Mouse (Mus musculus) small intestine, adult 2 months (tissue): ENCODE measurements around the gene Hacd4. TPM values are rescaled to one million over a fixed set of nuclear protein-coding genes. Genes with fewer than 3 reads are reported as not detected.
"Not testable (repeated sequence)": the region's sequence is repeated elsewhere in the genome, so short reads cannot be mapped to it uniquely, and the experiment has no call there.

Source experiments
- H3K27ac ChIP-seq: fragments of 200-500 bp; 2 replicates; pipeline ENCODE4 v1.5.1; 2012; ENCODE audit warnings: low read depth, low read length, control low read depth, inconsistent platforms; ENCODE audit not compliant: insufficient read depth
- H3K27me3 ChIP-seq: fragments of 200-500 bp; 2 replicates; pipeline ENCODE4 v1.6.1; 2012; ENCODE audit warnings: mild to moderate bottlenecking, moderate library complexity, low read length, inconsistent platforms; ENCODE audit not compliant: control insufficient read depth, insufficient read depth
- H3K36me3 ChIP-seq: fragments of 200-500 bp; 2 replicates; pipeline ENCODE4 v1.6.1; 2012; ENCODE audit warnings: mild to moderate bottlenecking, low read length, control low read depth, inconsistent platforms; ENCODE audit not compliant: control insufficient read depth, insufficient read depth
- H3K4me1 ChIP-seq: fragments of 200-500 bp; 2 replicates; pipeline ENCODE4 v1.6.1; 2012; ENCODE audit warnings: low read length, inconsistent platforms, mixed read lengths; ENCODE audit not compliant: control insufficient read depth, insufficient read depth, insufficient read length
- H3K4me3 ChIP-seq: fragments of 200-500 bp; 2 replicates; pipeline ENCODE4 v1.5.1; 2012; ENCODE audit warnings: low read depth, mild to moderate bottlenecking, control low read depth, inconsistent platforms, low read length, moderate library complexity
- CTCF ChIP-seq: fragments of 200-500 bp; IDR thresholded peaks from 2 replicates; pipeline ENCODE4 v1.5.1; 2012; ENCODE audit warnings: low read depth, mild to moderate bottlenecking, control low read depth, inconsistent platforms, low read length, moderate library complexity, mixed read lengths; ENCODE audit not compliant: insufficient replicate concordance, insufficient read length; ENCODE audit errors: extremely low read depth
- POLR2A ChIP-seq: fragments of 200-500 bp; IDR thresholded peaks from 2 replicates; pipeline ENCODE4 v1.6.1; 2012; ENCODE audit warnings: low read depth, mild to moderate bottlenecking, control low read depth, inconsistent platforms, low read length, moderate library complexity
- WGBS: fragments of 180-500 bp; shearing (Covaris S2); methylation state at CpG from one replicate; pipeline ENCODE4 v1.1.7; 2018; 5-methylcytosine and 5-hydroxymethylcytosine counted together
- polyA plus RNA-seq: library from polyadenylated mRNA; depleted of rRNA; stranded (reverse); fragments of >200 nt; gene quantifications from 2 replicates; pipeline ENCODE4 v1.2.3, GENCODE M21; 2012

Gene Hacd4
- polyA plus RNA-seq, 1 experiment, result 0.41 TPM

GRCm38 (mm10) chr4:88409279-88409678 is 29.4 kb downstream of the Hacd4 start:
- Histone ChIP-seq H3K4me1 (no peaks in the 10 kb centered on the region; the same call in 1 of the 2 replicates), H3K4me3 (no peak overlapping the region), H3K27me3 (no peaks in the 10 kb centered on the region), H3K36me3 (0 out of 2 replicates have a peak, but pooled peaks cover 4% of the 10 kb centered on the region), H3K27ac (no peak overlapping the region)
- 96% methylated on average over 4 of the region's 4 CpGs for WGBS
- no peak for TF ChIP-seq CTCF

GRCm38 (mm10) chr4:88406887-88407696 is 31.6 kb downstream of the Hacd4 start:
- TF ChIP-seq POLR2A (no peak), CTCF (no peak)
- Histone ChIP-seq H3K4me3 (no peak overlapping the region), H3K27me3 (no peaks in the 10 kb centered on the region), H3K4me1 (no peaks in the 10 kb centered on the region; the same call in 1 of the 2 replicates), H3K36me3 (0 out of 2 replicates have a peak, but pooled peaks cover 4% of the 10 kb centered on the region), H3K27ac (no peak overlapping the region)
- WGBS, result 91% methylated on average over 4 of the region's 4 CpGs

- Histone ChIP-seq H3K36me3 (0 out of 2 replicates have a peak, but pooled peaks cover 4% of the 10 kb centered on the region), H3K4me1 (no peaks in the 10 kb centered on the region; the same call in 1 of the 2 replicates), H3K27me3 (no peaks in the 10 kb centered on the region), H3K27ac (no peak overlapping the region), H3K4me3 (no peak overlapping the region)
- WGBS, result 88% methylated on average over 6 of the region's 6 CpGs
- TF ChIP-seq CTCF (no peak), POLR2A (no peak)
Observed at GRCm38 (mm10) chr4:88402884-88403283, 35.8 kb downstream of the Hacd4 start.

GRCm38 (mm10) chr4:88400992-88401313 is 37.8 kb downstream of the Hacd4 start:
- WGBS, result 84% methylated on average over 7 of the region's 7 CpGs
- no peak overlapping the region for H3K4me3 ChIP-seq

GRCm38 (mm10) chr4:88400302-88400991 is 38.3 kb downstream of the Hacd4 start:
- H3K36me3 ChIP-seq, result no peaks in the 10 kb centered on the region
- H3K4me1 ChIP-seq, result no peaks in the 10 kb centered on the region
- no peaks in the 10 kb centered on the region for H3K27me3 ChIP-seq
- 78% methylated on average over 9 of the region's 9 CpGs for WGBS
- H3K4me3 ChIP-seq, result no peak overlapping the region
- H3K27ac ChIP-seq, result no peak overlapping the region
- TF ChIP-seq CTCF (no peak), POLR2A (no peak)

More at GRCm38 (mm10) chr4:88400992-88401313, 37.8 kb downstream of the Hacd4 start:
- H3K4me1 ChIP-seq, result no peaks in the 10 kb centered on the region
- no peaks in the 10 kb centered on the region for H3K36me3 ChIP-seq
- no peaks in the 10 kb centered on the region for H3K27me3 ChIP-seq
- no peak overlapping the region for H3K27ac ChIP-seq
- TF ChIP-seq POLR2A, result no peak
- no peak for TF ChIP-seq CTCF

- Histone ChIP-seq H3K4me1 (no peaks in the 10 kb centered on the region), H3K4me3 (no peak overlapping the region), H3K27ac (no peak overlapping the region), H3K36me3 (no peaks in the 10 kb centered on the region), H3K27me3 (no peaks in the 10 kb centered on the region)
- TF ChIP-seq POLR2A (no peak), CTCF (no peak)
- WGBS, result 75% methylated on average over 6 of the region's 6 CpGs
Observed at GRCm38 (mm10) chr4:88396995-88397521, 41.7 kb downstream of the Hacd4 start.

- H3K27ac ChIP-seq, result no peak overlapping the region
- no peaks in the 10 kb centered on the region for H3K27me3 ChIP-seq
- no peaks in the 10 kb centered on the region for H3K36me3 ChIP-seq
- 81% methylated on average over 3 of the region's 3 CpGs for WGBS
- H3K4me3 ChIP-seq, result no peak overlapping the region
- H3K4me1 ChIP-seq, result no peaks in the 10 kb centered on the region
- TF ChIP-seq POLR2A, result no peak
- TF ChIP-seq CTCF, result no peak
Observed at GRCm38 (mm10) chr4:88395717-88396116, 43.0 kb downstream of the Hacd4 start.

GRCm38 (mm10) chr4:88390596-88390995 is 48.1 kb downstream of the Hacd4 start:
- H3K27ac ChIP-seq, H3K4me3 ChIP-seq, H3K4me1 ChIP-seq, H3K27me3 ChIP-seq, H3K36me3 ChIP-seq: not testable (repeated sequence)
- WGBS, result 90% methylated on average over 1 of the region's 1 CpGs
